Mouse (Mus musculus) fat pad, adult 2 months (tissue): ENCODE results near the gene Kcna10.

Experiments
- DNase-seq: peaks from one replicate; pipeline ENCODE4 v3.0.0-alpha.2; 2011; ENCODE audit warnings: low read depth, low spot score; ENCODE audit errors: extremely low read depth

Gene Kcna10

GRCm38 (mm10) chr3:107239607-107240006 is 56.8 kb downstream of the Kcna10 start, which contains the start of gene Prok1:
Gene Prok1 (minus strand): TSS chr3:107239707.
- DNase-seq = no peak

- no peak for DNase-seq
Observed at GRCm38 (mm10) chr3:107241389-107242094, 58.7 kb downstream of the Kcna10 start.
